Mouse (Mus musculus): ENCODE measurements at regions not wholly inside any gene's neighbourhood (a gene's known extent, or its start where the extent isn't known, plus 50 kb on each side); places are given as distances from the start of the nearest gene placed in this dataset.

DNA sequence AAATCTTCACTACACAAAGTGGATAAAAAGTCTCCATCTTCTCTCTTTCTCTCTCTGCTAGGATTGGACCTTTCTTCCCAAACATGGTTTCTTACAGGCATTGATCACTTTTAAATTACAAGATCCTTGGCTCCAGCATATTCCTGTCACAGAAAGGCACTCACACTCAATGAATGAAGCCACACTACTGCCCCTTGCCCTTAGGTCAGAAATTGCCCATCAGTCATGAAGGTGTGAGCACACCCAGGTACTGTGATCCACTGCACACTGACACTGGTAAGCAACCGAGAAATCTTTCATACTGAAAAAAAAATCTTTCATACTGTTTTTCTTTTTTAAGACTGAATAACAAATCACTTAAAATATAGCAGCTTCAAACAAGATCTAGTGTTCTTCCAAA, 235.9 kb downstream of the 4933412E24Rik start:
- no peak for TF ChIP-seq CTCF (IDR thresholded peaks at IDR 0.05; ENCODE audit: insufficient read depth, low read depth, low read length)
- no peak for TF ChIP-seq POLR2A (IDR thresholded peaks at IDR 0.05; ENCODE audit: insufficient read depth, low read depth, low read length)

Measured in olfactory bulb, adult 2 months (tissue).